Mouse (Mus musculus): Measurements from ENCODE around the gene Casc3. TPM values are rescaled to one million over a fixed set of nuclear protein-coding genes. Genes with fewer than 3 reads are reported as not detected.

Casc3 gene
- polyA plus RNA-seq, 1 experiment: 22.0 TPM

GRCm38 (mm10) chr11:98837231-98837704 is 32.6 kb downstream of the Casc3 start:
- TF ChIP-seq POLR2A (IDR thresholded peaks at IDR 0.05; ENCODE audit: low read depth, low read length) (no peak), CTCF (IDR thresholded peaks at IDR 0.05; ENCODE audit: extremely low read depth, insufficient read length, insufficient replicate concordance, low read depth, low read length) (no peak)
- peak overlapping the region; percentile 99 for H3K4me3 ChIP-seq (ENCODE audit: low read depth, low read length)
- WGBS: 7% methylated on average over 29 of the region's 29 CpGs
- peaks cover 17% of the 10 kb centered on the region for H3K36me3 ChIP-seq (ENCODE audit: control insufficient read depth, insufficient read depth, low read length)
- H3K4me1 ChIP-seq (ENCODE audit: control insufficient read depth, insufficient read depth, insufficient read length, low read length): peaks cover 20% of the 10 kb centered on the region
- no peak overlapping the region for H3K27ac ChIP-seq (ENCODE audit: insufficient read depth, low read depth, low read length)
- 0 out of 2 replicates have a peak, but pooled peaks cover 4% of the 10 kb centered on the region for H3K27me3 ChIP-seq (ENCODE audit: control insufficient read depth, insufficient read depth, low read length)

- H3K4me1 ChIP-seq (ENCODE audit: control insufficient read depth, insufficient read depth, insufficient read length, low read length): peaks cover 20% of the 10 kb centered on the region
- 0 out of 2 replicates have a peak, but pooled peaks cover 4% of the 10 kb centered on the region for H3K27me3 ChIP-seq (ENCODE audit: control insufficient read depth, insufficient read depth, low read length)
- TF ChIP-seq CTCF (IDR thresholded peaks at IDR 0.05; ENCODE audit: extremely low read depth, insufficient read length, insufficient replicate concordance, low read depth, low read length) (no peak), POLR2A (IDR thresholded peaks at IDR 0.05; ENCODE audit: low read depth, low read length) (no peak)
- WGBS: 75% methylated on average over 11 of the region's 11 CpGs
- H3K27ac ChIP-seq (ENCODE audit: insufficient read depth, low read depth, low read length): no peak overlapping the region
- peak overlapping the region; percentile 99 for H3K4me3 ChIP-seq (ENCODE audit: low read depth, low read length)
- H3K36me3 ChIP-seq (ENCODE audit: control insufficient read depth, insufficient read depth, low read length): peaks cover 13% of the 10 kb centered on the region
These were observed 33.2 kb downstream of the Casc3 start for GRCm38 (mm10) chr11:98837917-98838316.

- 71% methylated on average over 9 of the region's 9 CpGs for WGBS
- Histone ChIP-seq H3K4me3 (ENCODE audit: low read depth, low read length) (no peak overlapping the region), H3K27ac (ENCODE audit: insufficient read depth, low read depth, low read length) (no peak overlapping the region), H3K4me1 (ENCODE audit: control insufficient read depth, insufficient read depth, insufficient read length, low read length) (peaks cover 20% of the 10 kb centered on the region), H3K36me3 (ENCODE audit: control insufficient read depth, insufficient read depth, low read length) (peaks cover 7% of the 10 kb centered on the region; the same call in 1 of the 2 replicates), H3K27me3 (ENCODE audit: control insufficient read depth, insufficient read depth, low read length) (0 out of 2 replicates have a peak, but pooled peaks cover 4% of the 10 kb centered on the region)
- TF ChIP-seq CTCF (IDR thresholded peaks at IDR 0.05; ENCODE audit: extremely low read depth, insufficient read length, insufficient replicate concordance, low read depth, low read length): no peak
These were observed 33.8 kb downstream of the Casc3 start for GRCm38 (mm10) chr11:98838512-98838911.

- TF ChIP-seq POLR2A (IDR thresholded peaks at IDR 0.05; ENCODE audit: low read depth, low read length) (no peak; the same call in 1 of the 2 replicates), CTCF (IDR thresholded peaks at IDR 0.05; ENCODE audit: extremely low read depth, insufficient read length, insufficient replicate concordance, low read depth, low read length) (no peak)
- Histone ChIP-seq H3K27ac (ENCODE audit: insufficient read depth, low read depth, low read length) (peak overlapping the region; percentile 43; the same call in 1 of the 2 replicates), H3K27me3 (ENCODE audit: control insufficient read depth, insufficient read depth, low read length) (0 out of 2 replicates have a peak, but pooled peaks cover 4% of the 10 kb centered on the region), H3K36me3 (ENCODE audit: control insufficient read depth, insufficient read depth, low read length) (0 out of 2 replicates have a peak, but pooled peaks cover 2% of the 10 kb centered on the region), H3K4me3 (ENCODE audit: low read depth, low read length) (peak overlapping the region; percentile 22), H3K4me1 (ENCODE audit: control insufficient read depth, insufficient read depth, insufficient read length, low read length) (peaks cover 20% of the 10 kb centered on the region)
- WGBS: 19% methylated on average over 6 of the region's 6 CpGs
These were observed 34.7 kb downstream of the Casc3 start for GRCm38 (mm10) chr11:98839402-98839801.

- 21% methylated on average over 10 of the region's 10 CpGs for WGBS
- H3K36me3 ChIP-seq (ENCODE audit: control insufficient read depth, insufficient read depth, low read length): peaks cover 1% of the 10 kb centered on the region; the same call in 1 of the 2 replicates
- H3K27ac ChIP-seq (ENCODE audit: insufficient read depth, low read depth, low read length): no peak overlapping the region
- H3K27me3 ChIP-seq (ENCODE audit: control insufficient read depth, insufficient read depth, low read length): 0 out of 2 replicates have a peak, but pooled peaks cover 4% of the 10 kb centered on the region
- TF ChIP-seq POLR2A (IDR thresholded peaks at IDR 0.05; ENCODE audit: low read depth, low read length): no peak
- TF ChIP-seq CTCF (IDR thresholded peaks at IDR 0.05; ENCODE audit: extremely low read depth, insufficient read length, insufficient replicate concordance, low read depth, low read length): no peak
- peak overlapping the region; percentile 22 for H3K4me3 ChIP-seq (ENCODE audit: low read depth, low read length)
- peaks cover 20% of the 10 kb centered on the region for H3K4me1 ChIP-seq (ENCODE audit: control insufficient read depth, insufficient read depth, insufficient read length, low read length)
These were observed 35.2 kb downstream of the Casc3 start for GRCm38 (mm10) chr11:98839897-98840296.

GRCm38 (mm10) chr11:98846016-98846415 is 41.3 kb downstream of the Casc3 start:
- no peak overlapping the region for H3K4me3 ChIP-seq (ENCODE audit: low read depth, low read length)
- H3K4me1 ChIP-seq (ENCODE audit: control insufficient read depth, insufficient read depth, insufficient read length, low read length): no peaks in the 10 kb centered on the region
- TF ChIP-seq CTCF (IDR thresholded peaks at IDR 0.05; ENCODE audit: extremely low read depth, insufficient read length, insufficient replicate concordance, low read depth, low read length): no peak
- no peak for TF ChIP-seq POLR2A (IDR thresholded peaks at IDR 0.05; ENCODE audit: low read depth, low read length)
- no peaks in the 10 kb centered on the region for H3K27me3 ChIP-seq (ENCODE audit: control insufficient read depth, insufficient read depth, low read length)
- H3K27ac ChIP-seq (ENCODE audit: insufficient read depth, low read depth, low read length): no peak overlapping the region
- H3K36me3 ChIP-seq (ENCODE audit: control insufficient read depth, insufficient read depth, low read length): peaks cover 7% of the 10 kb centered on the region; the same call in 1 of the 2 replicates
- 83% methylated on average over 13 of the region's 13 CpGs for WGBS

- no peak overlapping the region for H3K4me3 ChIP-seq (ENCODE audit: low read depth, low read length)
These were observed 42.3 kb downstream of the Casc3 start for GRCm38 (mm10) chr11:98846865-98847604.

More at GRCm38 (mm10) chr11:98846865-98847604, 42.3 kb downstream of the Casc3 start:
- Histone ChIP-seq H3K27ac (ENCODE audit: insufficient read depth, low read depth, low read length) (no peak overlapping the region), H3K4me1 (ENCODE audit: control insufficient read depth, insufficient read depth, insufficient read length, low read length) (no peaks in the 10 kb centered on the region), H3K27me3 (ENCODE audit: control insufficient read depth, insufficient read depth, low read length) (no peaks in the 10 kb centered on the region), H3K36me3 (ENCODE audit: control insufficient read depth, insufficient read depth, low read length) (peaks cover 10% of the 10 kb centered on the region)
- no peak for TF ChIP-seq CTCF (IDR thresholded peaks at IDR 0.05; ENCODE audit: extremely low read depth, insufficient read length, insufficient replicate concordance, low read depth, low read length)
- TF ChIP-seq POLR2A (IDR thresholded peaks at IDR 0.05; ENCODE audit: low read depth, low read length): no peak
- 86% methylated on average over 19 of the region's 19 CpGs for WGBS

All from small intestine, adult 2 months (tissue).